Mouse (Mus musculus): ENCODE measurements at regions not wholly inside any gene's neighbourhood (a gene's known extent, or its start where the extent isn't known, plus 50 kb on each side); places are given as distances from the start of the nearest gene placed in this dataset.
"Not testable (repeated sequence)": the region's sequence is repeated elsewhere in the genome, so short reads cannot be mapped to it uniquely, and the experiment has no call there.

DNA sequence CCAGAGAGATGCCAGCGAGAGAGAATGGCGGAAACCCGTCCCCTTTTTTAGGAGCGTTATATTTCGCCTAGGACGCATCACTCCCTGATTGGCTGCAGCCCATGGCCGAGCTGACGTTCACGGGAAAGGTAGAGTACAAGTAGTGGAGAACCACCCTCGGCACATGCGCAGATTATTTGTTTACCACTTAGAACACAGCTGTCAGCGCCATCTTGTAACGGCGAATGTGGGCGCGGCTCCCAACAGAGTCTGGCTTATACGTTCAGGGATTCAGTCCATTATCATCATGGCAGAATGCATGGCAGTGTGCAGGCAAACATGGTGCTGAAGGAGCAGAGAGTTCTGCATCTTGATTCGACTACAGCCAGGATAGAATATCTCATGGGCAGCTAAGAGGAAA is 339.8 kb upstream of the Glra2 start:
- not testable (repeated sequence) for H3K27ac ChIP-seq; H3K27me3 ChIP-seq (ENCODE audit: insufficient read depth, poor library complexity, severe bottlenecking); H3K4me3 ChIP-seq; H3K4me1 ChIP-seq (replicated peaks); H3K9me3 ChIP-seq; DNase-seq (ENCODE audit: low spot score); H3K36me3 ChIP-seq
- WGBS = 70% methylated on average over 15 of the region's 18 CpGs

GRCm38 (mm10) chrX:165631227-165631626 is 304.0 kb upstream of the Glra2 start:
- Histone ChIP-seq H3K9me3 (no peaks in the 10 kb centered on the region), H3K4me3 (no peak overlapping the region), H3K4me1 (replicated peaks) (no peaks in the 10 kb centered on the region), H3K27ac (no peak overlapping the region), H3K36me3 (no peaks in the 10 kb centered on the region), H3K27me3 (ENCODE audit: insufficient read depth, poor library complexity, severe bottlenecking) (no peaks in the 10 kb centered on the region)
- peak; percentile 1 for DNase-seq (ENCODE audit: low spot score)
- WGBS = 59% methylated on average over 4 of the region's 4 CpGs

GRCm38 (mm10) chrX:165616078-165616477 is 288.9 kb upstream of the Glra2 start:
- H3K9me3 ChIP-seq = no peaks in the 10 kb centered on the region
- WGBS = 79% methylated on average over 1 of the region's 1 CpGs
- H3K36me3 ChIP-seq = no peaks in the 10 kb centered on the region
- H3K4me1 ChIP-seq (replicated peaks) = no peaks in the 10 kb centered on the region
- no peak for DNase-seq (ENCODE audit: low spot score)
- H3K4me3 ChIP-seq = no peak overlapping the region
- H3K27ac ChIP-seq = no peak overlapping the region
- H3K27me3 ChIP-seq (ENCODE audit: insufficient read depth, poor library complexity, severe bottlenecking) = no peaks in the 10 kb centered on the region

DNA sequence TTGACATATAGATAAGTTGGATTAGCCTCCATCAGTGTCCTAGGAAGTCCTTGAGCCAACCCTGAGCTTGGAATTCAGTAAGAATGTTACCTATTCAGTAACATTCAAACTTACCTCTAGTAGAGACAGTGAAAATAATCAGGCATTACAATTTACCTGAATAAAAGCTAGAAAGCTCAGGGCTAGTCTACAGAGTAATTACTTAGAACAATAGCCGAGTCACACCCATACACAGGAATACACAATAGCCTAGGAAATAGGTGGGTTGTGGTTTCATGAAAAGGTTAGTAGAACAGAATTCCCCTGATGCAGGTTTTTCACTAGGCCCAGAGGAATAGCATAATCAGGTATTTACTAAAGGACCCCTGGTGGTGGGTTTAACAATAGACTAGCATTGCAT is 273.6 kb upstream of the Glra2 start:
- H3K27ac ChIP-seq; DNase-seq (ENCODE audit: low spot score); H3K27me3 ChIP-seq (ENCODE audit: insufficient read depth, poor library complexity, severe bottlenecking); H3K4me3 ChIP-seq; H3K9me3 ChIP-seq; H3K36me3 ChIP-seq; H3K4me1 ChIP-seq (replicated peaks): not testable (repeated sequence)
- 85% methylated on average over 1 of the region's 1 CpGs for WGBS

Data from hindbrain, embryonic 10.5 days (tissue).